Mouse (Mus musculus) thymus, adult 2 months (tissue): ENCODE data around the gene 4932438H23Rik.

ENCODE experiments used
- CTCF ChIP-seq: fragments of 200-500 bp; IDR thresholded peaks from 2 replicates; pipeline ENCODE4 v1.5.1; 2012; ENCODE audit warnings: mild to moderate bottlenecking, control low read depth, low read length, moderate library complexity, borderline replicate concordance; ENCODE audit not compliant: control insufficient read depth, poor library complexity, insufficient read depth; ENCODE audit errors: extremely low read depth
- POLR2A ChIP-seq: fragments of 200-500 bp; IDR thresholded peaks from 2 replicates; pipeline ENCODE4 v1.6.1; 2012; ENCODE audit warnings: mild to moderate bottlenecking, low read length, control low read depth, moderate library complexity; ENCODE audit not compliant: control insufficient read depth, poor library complexity, insufficient read depth; ENCODE audit errors: extremely low read depth

GRCm38 (mm10) chr16:91030751-91031150 lies 64.2 kb downstream of the 4932438H23Rik start:
- no peak for TF ChIP-seq POLR2A
- no peak for TF ChIP-seq CTCF
